Mouse (Mus musculus): Measurements from ENCODE around the gene Mettl17. TPM values are rescaled to one million over a fixed set of nuclear protein-coding genes. Genes with fewer than 3 reads are reported as not detected.
A peak's percentile ranks its signal among the peaks of the same experiment; 100 is the strongest.

The Mettl17 gene
- polyA plus RNA-seq, 2 experiments: 42.7 to 45.9 TPM

DNA sequence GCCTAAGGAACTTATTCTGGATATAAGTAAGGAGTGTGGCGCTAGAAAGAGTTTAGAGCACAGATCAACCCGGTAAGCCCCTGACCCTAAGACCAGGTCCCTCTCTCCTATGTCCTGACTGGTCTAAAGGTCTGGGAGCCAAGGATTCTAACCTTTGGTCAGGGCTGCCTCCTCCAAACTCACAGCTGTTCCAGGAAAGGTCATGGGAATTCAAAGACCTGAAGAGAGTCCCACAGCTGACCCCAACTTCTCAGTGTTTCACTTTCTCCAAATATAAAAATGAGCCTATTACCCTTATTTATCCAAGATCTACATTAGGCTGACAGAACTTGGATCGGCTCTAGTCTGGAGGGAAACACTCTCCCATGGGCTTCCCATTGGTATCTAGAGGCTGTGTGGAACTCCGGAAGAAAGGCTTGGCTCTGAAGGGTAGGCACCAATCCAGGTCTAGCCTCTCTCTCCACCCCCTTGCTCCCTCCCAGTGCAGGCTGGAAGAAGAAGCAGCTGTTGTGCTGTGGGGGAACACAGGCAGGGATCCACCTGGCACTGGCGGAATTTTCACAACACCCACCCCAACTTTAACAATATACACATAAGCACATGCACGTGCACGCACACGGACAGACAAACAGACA lies 44.8 kb downstream of the Mettl17 start:
- H3K9me3 ChIP-seq (ENCODE audit: control insufficient read depth, low read length): no peaks in the 10 kb centered on the region
- no peak overlapping the region for H3K4me2 ChIP-seq (replicated peaks; ENCODE audit: low read depth, low read length, severe bottlenecking)
- H3K27me3 ChIP-seq (ENCODE audit: control insufficient read depth, insufficient read depth, low read length): no peaks in the 10 kb centered on the region
- ATAC-seq (ENCODE audit: low FRiP score, low read depth) (no peak), DNase-seq (ENCODE audit: low spot score) (no peak)
- H3K36me3 ChIP-seq (ENCODE audit: control insufficient read depth, insufficient read depth, low read length): no peaks in the 10 kb centered on the region
- no peak overlapping the region for H3K9ac ChIP-seq (ENCODE audit: low read depth, low read length, severe bottlenecking)
- 70% methylated on average over 8 of the region's 8 CpGs for WGBS
- H3K4me1 ChIP-seq (ENCODE audit: control insufficient read depth, insufficient read depth, low read length): peaks cover 2% of the 10 kb centered on the region; the same call in 1 of the 2 replicates
- TF ChIP-seq POLR2A (IDR thresholded peaks at IDR 0.05; ENCODE audit: borderline replicate concordance, extremely low read depth, insufficient read depth, insufficient read length): no peak
- no peak overlapping the region for H3K27ac ChIP-seq (replicated peaks; ENCODE audit: low read depth, low read length)
- no peak overlapping the region for H3K4me3 ChIP-seq (replicated peaks; ENCODE audit: low read length)

DNA sequence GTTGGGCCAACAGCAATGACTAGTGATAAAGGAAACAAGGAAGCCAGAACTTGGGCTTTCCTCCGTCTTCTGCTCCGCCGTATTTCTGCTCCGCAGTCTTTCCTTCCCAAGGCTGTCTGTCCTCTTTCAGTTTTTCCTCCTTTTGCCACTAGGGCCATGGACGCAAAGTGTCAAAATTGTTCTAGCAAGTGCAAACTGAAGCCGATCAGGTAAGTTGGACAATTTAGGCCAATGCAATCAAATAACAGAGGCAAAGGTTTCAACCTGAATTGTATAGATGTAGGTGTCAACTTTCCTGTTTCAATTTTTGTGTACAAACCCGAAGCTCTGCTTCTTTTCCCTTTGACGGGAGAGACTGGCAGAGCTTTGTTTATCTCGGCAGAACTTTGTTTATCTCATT lies 45.3 kb downstream of the Mettl17 start:
- Histone ChIP-seq H3K4me3 (replicated peaks; ENCODE audit: low read length) (no peak overlapping the region), H3K36me3 (ENCODE audit: control insufficient read depth, insufficient read depth, low read length) (no peaks in the 10 kb centered on the region), H3K4me2 (replicated peaks; ENCODE audit: low read depth, low read length, severe bottlenecking) (no peak overlapping the region), H3K9ac (ENCODE audit: low read depth, low read length, severe bottlenecking) (no peak overlapping the region), H3K27me3 (ENCODE audit: control insufficient read depth, insufficient read depth, low read length) (no peaks in the 10 kb centered on the region), H3K27ac (replicated peaks; ENCODE audit: low read depth, low read length) (no peak overlapping the region), H3K4me1 (ENCODE audit: control insufficient read depth, insufficient read depth, low read length) (peaks cover 2% of the 10 kb centered on the region; the same call in 1 of the 2 replicates), H3K9me3 (ENCODE audit: control insufficient read depth, low read length) (no peaks in the 10 kb centered on the region)
- DNase-seq (ENCODE audit: low spot score) (no peak), ATAC-seq (ENCODE audit: low FRiP score, low read depth) (no peak)
- 64% methylated on average over 9 of the region's 9 CpGs for WGBS
- TF ChIP-seq POLR2A (IDR thresholded peaks at IDR 0.05; ENCODE audit: borderline replicate concordance, extremely low read depth, insufficient read depth, insufficient read length): no peak

GRCm38 (mm10) chr14:51930824-51931223 lies 46.2 kb downstream of the Mettl17 start:
- ATAC-seq (ENCODE audit: low FRiP score, low read depth) (peak; percentile 47; the same call in 1 of the 2 replicates), DNase-seq (ENCODE audit: low spot score) (peak; percentile 85)
- H3K36me3 ChIP-seq (ENCODE audit: control insufficient read depth, insufficient read depth, low read length): no peaks in the 10 kb centered on the region
- TF ChIP-seq POLR2A (IDR thresholded peaks at IDR 0.05; ENCODE audit: borderline replicate concordance, extremely low read depth, insufficient read depth, insufficient read length): no peak
- 31% methylated on average over 5 of the region's 5 CpGs for WGBS
- no peak overlapping the region for H3K4me2 ChIP-seq (replicated peaks; ENCODE audit: low read depth, low read length, severe bottlenecking)
- H3K27ac ChIP-seq (replicated peaks; ENCODE audit: low read depth, low read length): no peak overlapping the region
- peaks cover 2% of the 10 kb centered on the region; the same call in 1 of the 2 replicates for H3K4me1 ChIP-seq (ENCODE audit: control insufficient read depth, insufficient read depth, low read length)
- H3K9me3 ChIP-seq (ENCODE audit: control insufficient read depth, low read length): no peaks in the 10 kb centered on the region
- H3K9ac ChIP-seq (ENCODE audit: low read depth, low read length, severe bottlenecking): no peak overlapping the region
- no peak overlapping the region for H3K4me3 ChIP-seq (replicated peaks; ENCODE audit: low read length)
- H3K27me3 ChIP-seq (ENCODE audit: control insufficient read depth, insufficient read depth, low read length): no peaks in the 10 kb centered on the region

- DNase-seq (ENCODE audit: low spot score): no peak
- H3K4me2 ChIP-seq (replicated peaks; ENCODE audit: low read depth, low read length, severe bottlenecking): no peak overlapping the region
- 54% methylated on average over 10 of the region's 10 CpGs for WGBS
- no peak for TF ChIP-seq POLR2A (IDR thresholded peaks at IDR 0.05; ENCODE audit: borderline replicate concordance, extremely low read depth, insufficient read depth, insufficient read length)
- ATAC-seq (ENCODE audit: low FRiP score, low read depth): no peak
- H3K9ac ChIP-seq (ENCODE audit: low read depth, low read length, severe bottlenecking): no peak overlapping the region
- H3K4me3 ChIP-seq (replicated peaks; ENCODE audit: low read length): no peak overlapping the region
- no peak overlapping the region for H3K27ac ChIP-seq (replicated peaks; ENCODE audit: low read depth, low read length)
- H3K9me3 ChIP-seq (ENCODE audit: control insufficient read depth, low read length): no peaks in the 10 kb centered on the region
- peaks cover 2% of the 10 kb centered on the region; the same call in 1 of the 2 replicates for H3K4me1 ChIP-seq (ENCODE audit: control insufficient read depth, insufficient read depth, low read length)
- no peaks in the 10 kb centered on the region for H3K27me3 ChIP-seq (ENCODE audit: control insufficient read depth, insufficient read depth, low read length)
- H3K36me3 ChIP-seq (ENCODE audit: control insufficient read depth, insufficient read depth, low read length): no peaks in the 10 kb centered on the region
These were observed 47.7 kb downstream of the Mettl17 start for GRCm38 (mm10) chr14:51932092-51933020.

- H3K27me3 ChIP-seq (ENCODE audit: control insufficient read depth, insufficient read depth, low read length): no peaks in the 10 kb centered on the region
- DNase-seq (ENCODE audit: low spot score) (no peak), ATAC-seq (ENCODE audit: low FRiP score, low read depth) (no peak)
- H3K4me1 ChIP-seq (ENCODE audit: control insufficient read depth, insufficient read depth, low read length): peaks cover 4% of the 10 kb centered on the region; the same call in 1 of the 2 replicates
- WGBS: 90% methylated on average over 9 of the region's 9 CpGs
- H3K27ac ChIP-seq (replicated peaks; ENCODE audit: low read depth, low read length): no peak overlapping the region
- no peak overlapping the region for H3K4me3 ChIP-seq (replicated peaks; ENCODE audit: low read length)
- H3K9ac ChIP-seq (ENCODE audit: low read depth, low read length, severe bottlenecking): no peak overlapping the region
- no peak overlapping the region for H3K4me2 ChIP-seq (replicated peaks; ENCODE audit: low read depth, low read length, severe bottlenecking)
- no peak for TF ChIP-seq POLR2A (IDR thresholded peaks at IDR 0.05; ENCODE audit: borderline replicate concordance, extremely low read depth, insufficient read depth, insufficient read length)
- H3K36me3 ChIP-seq (ENCODE audit: control insufficient read depth, insufficient read depth, low read length): no peaks in the 10 kb centered on the region
- H3K9me3 ChIP-seq (ENCODE audit: control insufficient read depth, low read length): no peaks in the 10 kb centered on the region
These were observed 54.4 kb downstream of the Mettl17 start for GRCm38 (mm10) chr14:51939005-51939404.
